Mouse (Mus musculus) cerebellum, adult 9-10 months (tissue): ENCODE measurements around the gene Rnf26.

Experiments used
- DNase-seq: peaks from one replicate; pipeline ENCODE4 v3.0.0; 2022

Gene Rnf26

GRCm38 (mm10) chr9:44113105-44113789 lies at the start of gene Rnf26, which contains the start of gene Gm49380:
Gene Rnf26 (minus strand): TSS chr9:44113517.
Gene Gm49380 (minus strand): TSS chr9:44113500.
- peak; percentile 99 for DNase-seq

GRCm38 (mm10) chr9:44159886-44160285 lies 46.6 kb upstream of the Rnf26 start:
- DNase-seq: no peak

- peak; percentile 18 for DNase-seq
Observed at GRCm38 (mm10) chr9:44147290-44147689, 34.0 kb upstream of the Rnf26 start.

GRCm38 (mm10) chr9:44144718-44145060 lies 31.4 kb upstream of the Rnf26 start:
- no peak for DNase-seq

GRCm38 (mm10) chr9:44144023-44144717 lies 30.9 kb upstream of the Rnf26 start:
- DNase-seq: peak; percentile 83

GRCm38 (mm10) chr9:44143421-44143820 lies 30.1 kb upstream of the Rnf26 start:
- peak; percentile 38 for DNase-seq

GRCm38 (mm10) chr9:44141951-44142350 lies 28.6 kb upstream of the Rnf26 start:
- DNase-seq: no peak

GRCm38 (mm10) chr9:44137846-44138245 lies 24.5 kb upstream of the Rnf26 start:
- no peak for DNase-seq

GRCm38 (mm10) chr9:44135731-44136411 lies 22.6 kb upstream of the Rnf26 start:
- DNase-seq: peak; percentile 79

GRCm38 (mm10) chr9:44134851-44135730 lies 21.8 kb upstream of the Rnf26 start:
- peak; percentile 79 for DNase-seq

GRCm38 (mm10) chr9:44134101-44134850 lies 21.0 kb upstream of the Rnf26 start, which contains the start of gene Mcam:
Gene Mcam (plus strand): TSS chr9:44134469.
- peak; percentile 88 for DNase-seq

- peak; percentile 55 for DNase-seq
Observed at GRCm38 (mm10) chr9:44133287-44133686, 20.0 kb upstream of the Rnf26 start.

- no peak for DNase-seq
Observed at GRCm38 (mm10) chr9:44132200-44132599, 18.9 kb upstream of the Rnf26 start.

GRCm38 (mm10) chr9:44131276-44131590 lies 17.9 kb upstream of the Rnf26 start:
- peak; percentile 42 for DNase-seq

- DNase-seq: peak; percentile 58
Observed at GRCm38 (mm10) chr9:44130581-44131275, 17.4 kb upstream of the Rnf26 start.

GRCm38 (mm10) chr9:44130034-44130433 lies 16.7 kb upstream of the Rnf26 start:
- peak; percentile 61 for DNase-seq

- DNase-seq: no peak
Observed at GRCm38 (mm10) chr9:44129633-44130032, 16.3 kb upstream of the Rnf26 start.

GRCm38 (mm10) chr9:44127351-44127801 lies 14.1 kb upstream of the Rnf26 start:
- no peak for DNase-seq

- DNase-seq: no peak
Observed at GRCm38 (mm10) chr9:44126746-44127145, 13.4 kb upstream of the Rnf26 start.

GRCm38 (mm10) chr9:44125546-44126428 lies 12.5 kb upstream of the Rnf26 start:
- peak; percentile 94 for DNase-seq
